Mouse (Mus musculus) spleen, embryonic (tissue): Measurements from ENCODE around the gene Arpc2.

Experiments
- CTCF ChIA-PET: fragments of 350-600 bp; sonication (Branson Sonifier 250); formaldehyde crosslinking; loops from one replicate; lab custom pipeline; 2022; lab: Charles Lee

Arpc2 gene

GRCm38 (mm10) chr1:74238136-74238535, 2.3 kb downstream of the Arpc2 start:
- CTCF ChIA-PET = no interaction called here

GRCm38 (mm10) chr1:74239162-74239561, 3.3 kb downstream of the Arpc2 start:
- CTCF ChIA-PET = no interaction called here

- CTCF ChIA-PET = interaction anchor here (0.6 kb wide), 1 partner anchor 38 kb away, joined by 3 read pairs; no protein-coding TSS in a partner anchor
These were observed 3.7 kb downstream of the Arpc2 start for GRCm38 (mm10) chr1:74239618-74240017.

- CTCF ChIA-PET = interaction anchor here (0.6 kb wide), 1 partner anchor 38 kb away, joined by 3 read pairs; no protein-coding TSS in a partner anchor
These were observed 4.4 kb downstream of the Arpc2 start for GRCm38 (mm10) chr1:74240311-74240710.

GRCm38 (mm10) chr1:74240832-74241231, 4.9 kb downstream of the Arpc2 start:
- CTCF ChIA-PET = no interaction called here

- CTCF ChIA-PET = interaction anchor here (1.5 kb wide), 1 partner anchor 39 kb away, joined by 4 read pairs; no protein-coding TSS in a partner anchor
These were observed 9.6 kb downstream of the Arpc2 start for GRCm38 (mm10) chr1:74245525-74245924.

- CTCF ChIA-PET = no interaction called here
These were observed 12.9 kb downstream of the Arpc2 start for GRCm38 (mm10) chr1:74248799-74249198.

GRCm38 (mm10) chr1:74249331-74249980, 13.6 kb downstream of the Arpc2 start:
- CTCF ChIA-PET = no interaction called here

- CTCF ChIA-PET = no interaction called here
These were observed 14.2 kb downstream of the Arpc2 start for GRCm38 (mm10) chr1:74250096-74250495.

GRCm38 (mm10) chr1:74255704-74256345, 19.9 kb downstream of the Arpc2 start:
- CTCF ChIA-PET = interaction anchor here (0.6 kb wide), 1 partner anchor 16 kb away, joined by 3 read pairs; no protein-coding TSS in a partner anchor

- CTCF ChIA-PET = no interaction called here
These were observed 20.9 kb downstream of the Arpc2 start for GRCm38 (mm10) chr1:74256782-74257181.

- CTCF ChIA-PET = no interaction called here
These were observed 26.6 kb downstream of the Arpc2 start for GRCm38 (mm10) chr1:74262510-74262909.

GRCm38 (mm10) chr1:74268750-74269149, 32.9 kb downstream of the Arpc2 start:
- CTCF ChIA-PET = no interaction called here

GRCm38 (mm10) chr1:74271659-74272058, 35.8 kb downstream of the Arpc2 start:
- CTCF ChIA-PET = interaction anchor here (0.7 to 0.8 kb wide), 2 partner anchors 11 to 16 kb away, joined by 3 read pairs; no protein-coding TSS in a partner anchor

- CTCF ChIA-PET = no interaction called here
These were observed 39.1 kb downstream of the Arpc2 start for GRCm38 (mm10) chr1:74275015-74275414.

GRCm38 (mm10) chr1:74277041-74277440, 41.2 kb downstream of the Arpc2 start:
- CTCF ChIA-PET = no interaction called here

GRCm38 (mm10) chr1:74277883-74278537, 42.1 kb downstream of the Arpc2 start:
- CTCF ChIA-PET = interaction anchor here (0.7 kb wide), 2 partner anchors 11 to 38 kb away, joined by 3 to 14 read pairs; no protein-coding TSS in a partner anchor

- CTCF ChIA-PET = no interaction called here
These were observed 42.7 kb downstream of the Arpc2 start, which contains the start of gene Gpbar1 for GRCm38 (mm10) chr1:74278538-74278937. Gpbar1 (plus strand) TSS chr1:74278550.

- CTCF ChIA-PET = no interaction called here
These were observed 43.1 kb downstream of the Arpc2 start for GRCm38 (mm10) chr1:74278988-74279387.

GRCm38 (mm10) chr1:74280591-74281325, 44.9 kb downstream of the Arpc2 start:
- CTCF ChIA-PET = no interaction called here

- CTCF ChIA-PET = no interaction called here
These were observed 45.5 kb downstream of the Arpc2 start for GRCm38 (mm10) chr1:74281372-74281771.

- CTCF ChIA-PET = no interaction called here
These were observed 46.0 kb downstream of the Arpc2 start for GRCm38 (mm10) chr1:74281886-74282285.
